Mouse (Mus musculus) heart, postnatal 0 days (tissue): ENCODE measurements around the gene Mier1.

Source experiments
- CTCF ChIP-seq: IDR thresholded peaks from 2 replicates; pipeline ENCODE4 v1.5.1; 2016; ENCODE audit warnings: antibody characterized with exemption, control low read depth, low read depth
- EP300 ChIP-seq: IDR thresholded peaks from 2 replicates; pipeline ENCODE4 v1.6.1; 2016; ENCODE audit warnings: antibody characterized with exemption, low read depth

DNA sequence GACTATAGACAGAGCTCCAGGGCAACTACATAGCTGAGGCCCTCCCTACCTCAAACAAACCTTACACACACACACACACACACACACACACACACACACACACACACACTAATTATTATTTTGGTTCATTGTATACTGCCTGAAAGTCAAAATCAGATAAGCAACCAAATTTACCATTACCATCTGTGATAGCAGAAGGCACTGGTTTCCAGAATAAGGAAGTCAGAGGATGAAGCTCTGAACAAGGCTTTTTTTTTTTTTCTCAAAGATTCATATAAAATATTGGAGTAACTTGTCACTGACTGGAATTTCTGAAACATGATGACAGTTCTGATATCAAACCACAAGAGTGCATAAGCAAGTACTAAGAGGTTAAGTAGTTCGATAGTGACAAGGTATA, 94.4 kb downstream of the Mier1 start:
- no peak for TF ChIP-seq CTCF
- no peak for TF ChIP-seq EP300
